Comparison of ENCODE assay signal across 12 mouse cellular contexts in the genomic region with DNA sequence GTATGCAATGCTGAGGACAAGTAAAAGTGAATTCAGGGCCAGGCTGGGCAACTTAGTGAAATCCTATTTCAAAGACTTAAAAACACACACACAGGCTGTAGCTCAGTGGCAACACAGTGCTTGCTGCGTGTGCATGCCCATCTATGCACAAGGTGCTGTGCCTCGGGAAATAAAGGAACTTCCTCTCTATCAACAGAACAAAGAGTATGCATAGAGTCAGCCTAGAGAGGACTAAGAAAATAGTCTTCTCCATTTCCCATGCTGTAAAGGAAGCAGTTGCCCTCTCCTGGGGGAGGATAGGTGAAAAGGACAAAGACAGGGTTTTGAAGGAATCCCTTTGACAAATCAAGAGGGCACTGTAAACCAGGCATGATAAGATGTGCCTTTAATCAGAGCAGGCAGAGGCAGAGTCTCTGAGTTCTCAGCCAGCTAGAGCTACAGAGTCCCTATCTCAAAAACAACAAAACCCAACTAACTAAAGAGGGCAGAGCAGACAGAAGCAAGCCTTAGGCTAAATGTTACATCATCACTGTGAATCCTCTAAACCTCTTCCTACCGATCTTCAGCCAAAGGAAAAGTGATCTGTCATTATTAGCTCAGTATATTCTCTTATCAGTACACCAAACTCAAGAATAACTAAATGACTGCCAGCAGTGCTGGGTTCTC. TPM values are rescaled to one million over a fixed set of nuclear protein-coding genes. Genes with fewer than 3 reads are reported as not detected.
DNase-seq lines count a peak whose midpoint lies in the region; ATAC-seq and TF ChIP-seq lines count a peak whose summit lies in the region.
"Had no signal": no experiment of that assay in that cellular context is flagged by ENCODE, and none has a peak within 500 bp of the region (broad histone marks: within the 10 kb centered on the region; RNA-seq: fewer than 3 reads in every experiment).

No protein-coding gene starts in this region.

- H3K36me3 ChIP-seq in heart, postnatal 0 days (replicated peaks; ENCODE audit: control insufficient read depth, insufficient read depth, low read length), result no peaks in the 10 kb centered on the region
- no peaks in the 10 kb centered on the region for H3K36me3 ChIP-seq in midbrain, embryonic 16.5 days (ENCODE audit: control insufficient read depth, insufficient read depth, low read length)
- H3K36me3 ChIP-seq: midbrain, embryonic 15.5 days had no signal

- WGBS in heart, postnatal 0 days, result 16% methylated on average over 3 of the region's 3 CpGs
- WGBS in midbrain, embryonic 16.5 days, result 43% methylated on average over 3 of the region's 3 CpGs

- no peak overlapping the region for H3K9ac ChIP-seq in heart, postnatal 0 days (replicated peaks; ENCODE audit: low read depth, low read length)
- H3K9ac ChIP-seq in midbrain, embryonic 16.5 days (ENCODE audit: low read depth, low read length), result no peak overlapping the region
- H3K9ac ChIP-seq: midbrain, embryonic 15.5 days had no signal

- H3K27me3 ChIP-seq in heart, postnatal 0 days (ENCODE audit: control insufficient read depth, insufficient read depth, low read length), result no peaks in the 10 kb centered on the region
- H3K27me3 ChIP-seq in midbrain, embryonic 16.5 days (ENCODE audit: control insufficient read depth, insufficient read depth, low read depth, low read length), result no peaks in the 10 kb centered on the region
- H3K27me3 ChIP-seq: midbrain, embryonic 15.5 days had no signal

- no peaks in the 10 kb centered on the region for H3K9me3 ChIP-seq in heart, postnatal 0 days (replicated peaks; ENCODE audit: control insufficient read depth, low read length)
- H3K9me3 ChIP-seq in midbrain, embryonic 16.5 days (replicated peaks; ENCODE audit: control insufficient read depth, low read length, poor library complexity, severe bottlenecking), result no peaks in the 10 kb centered on the region
- H3K9me3 ChIP-seq: midbrain, embryonic 15.5 days had no signal

- peaks cover 39% of the 10 kb centered on the region for H3K4me1 ChIP-seq in heart, postnatal 0 days (ENCODE audit: control insufficient read depth, insufficient read depth)
- H3K4me1 ChIP-seq in midbrain, embryonic 16.5 days (ENCODE audit: control insufficient read depth, insufficient read depth, low read length), result peaks cover 2% of the 10 kb centered on the region; the same call in 1 of the 2 replicates

- ATAC-seq in heart, postnatal 0 days (ENCODE audit: insufficient read depth, low read depth), result no peak
- ATAC-seq in megakaryocyte-erythroid progenitor cell, adult 5-6 weeks (replicated peaks; ENCODE audit: low FRiP score, low TSS enrichment, poor library complexity, severe bottlenecking), result peak; percentile 81
- ATAC-seq in midbrain, embryonic 16.5 days, result no peak
- ATAC-seq: midbrain, embryonic 15.5 days had no signal

- DNase-seq in heart, postnatal 0 days (ENCODE audit: low spot score), result no peak
- no peak for DNase-seq in heart, postnatal 10 days
- peak; percentile 48 for DNase-seq in CD4-positive helper T cell, adult 2 months (ENCODE audit: low read depth, low spot score)
- DNase-seq in T-cell, adult 2 months (ENCODE audit: low spot score), result peak; percentile 55
- DNase-seq in spleen, postnatal 36 days (ENCODE audit: low spot score in 2 of 2), result no peak
- DNase-seq in lung, postnatal 10 days, result no peak
- DNase-seq: adrenal gland, adult 2 months; gastrocnemius, postnatal 25 days; kidney, postnatal 25 days had no signal

- no peak for TF ChIP-seq CTCF in heart, postnatal 0 days (IDR thresholded peaks at IDR 0.05; ENCODE audit: low read depth)

- no peak overlapping the region; the same call in 1 of the 2 replicates for H3K4me2 ChIP-seq in heart, postnatal 0 days (ENCODE audit: low read depth, low read length)
- no peak overlapping the region for H3K4me2 ChIP-seq in midbrain, embryonic 16.5 days (ENCODE audit: low read length)
- H3K4me2 ChIP-seq: midbrain, embryonic 15.5 days had no signal

- no peak for TF ChIP-seq EP300 in heart, postnatal 0 days (IDR thresholded peaks at IDR 0.05; ENCODE audit: low read depth)

- H3K27ac ChIP-seq in heart, postnatal 0 days (ENCODE audit: low read depth), result peak overlapping the region; percentile 2; the same call in 1 of the 2 replicates
- no peak overlapping the region for H3K27ac ChIP-seq in midbrain, embryonic 16.5 days (ENCODE audit: low read length)
- H3K27ac ChIP-seq: midbrain, embryonic 15.5 days had no signal

- H3K4me3 ChIP-seq in heart, postnatal 0 days (ENCODE audit: low read depth, low read length), result no peak overlapping the region
- no peak overlapping the region for H3K4me3 ChIP-seq in midbrain, embryonic 16.5 days (ENCODE audit: low read depth, low read length)
- H3K4me3 ChIP-seq: midbrain, embryonic 15.5 days had no signal

- intact Hi-C loops in heart, postnatal 10 days (cut with DNase I), result no loop called here

RNA-seq across cellular contexts. Expression of a gene that starts 9.9 kb away (rescaled TPM):
- 4.1 TPM in 1 of 2 replicates, not detected in the other for total RNA-seq in heart, postnatal 0 days (2014; rRNA removed; ENCODE audit: low replicate concordance)
- 4.6 and 5.9 TPM in 2 replicates for polyA plus RNA-seq in heart, postnatal 0 days (2015; fragmentation: Nextera tagmentation; extraction: Ambion mirVana)
- 1 to 10 TPM; 3.5 to 3.9 TPM for total RNA-seq in heart, postnatal 10 days (2021)
- total RNA-seq in megakaryocyte-erythroid progenitor cell, adult 5-6 weeks (2014; fragmentation: Nextera tagmentation), result not detected in 2 replicates
- total RNA-seq in megakaryocyte-erythroid progenitor cell, adult 5-6 weeks (2017), result 4.9 TPM in 1 of 2 replicates, not detected in the other
- 5.5 and 6.8 TPM in 2 replicates for polyA plus RNA-seq in midbrain, embryonic 16.5 days (2015; fragmentation: Nextera tagmentation; extraction: Ambion mirVana)

RNA-seq across cellular contexts. Expression of a gene that starts 10.2 kb away (rescaled TPM):
- total RNA-seq in heart, postnatal 0 days (2014; rRNA removed; ENCODE audit: low replicate concordance), result 40.4 and 61.8 TPM in 2 replicates
- polyA plus RNA-seq in heart, postnatal 0 days (2015; fragmentation: Nextera tagmentation; extraction: Ambion mirVana), result 29.7 and 31.0 TPM in 2 replicates
- 10 to 100 TPM; 25.9 to 27.9 TPM for total RNA-seq in heart, postnatal 10 days (2021)
- total RNA-seq in megakaryocyte-erythroid progenitor cell, adult 5-6 weeks (2014; fragmentation: Nextera tagmentation), result 17.6 and 20.8 TPM in 2 replicates
- 24.7 and 32.5 TPM in 2 replicates for total RNA-seq in megakaryocyte-erythroid progenitor cell, adult 5-6 weeks (2017)
- 71.9 and 79.0 TPM in 2 replicates for polyA plus RNA-seq in midbrain, embryonic 16.5 days (2015; fragmentation: Nextera tagmentation; extraction: Ambion mirVana)

Comparison
In these comparisons a context has a peak if more than half of its experiments do, and no peak if none do; other contexts are left out.
1. DNase-seq: peak in CD4-positive helper T cell, adult 2 months (single experiment) and T-cell, adult 2 months (single experiment); none in heart, postnatal 0 days (single experiment), heart, postnatal 10 days (0 of 2), spleen, postnatal 36 days (0 of 2) and lung, postnatal 10 days (single experiment).